Mouse (Mus musculus): Measurements from ENCODE around the gene Eif4e1b. TPM values are rescaled to one million over a fixed set of nuclear protein-coding genes. Genes with fewer than 3 reads are reported as not detected.

Gene Eif4e1b
- total RNA-seq, 2 experiments from 2014 or later: not detected

DNA sequence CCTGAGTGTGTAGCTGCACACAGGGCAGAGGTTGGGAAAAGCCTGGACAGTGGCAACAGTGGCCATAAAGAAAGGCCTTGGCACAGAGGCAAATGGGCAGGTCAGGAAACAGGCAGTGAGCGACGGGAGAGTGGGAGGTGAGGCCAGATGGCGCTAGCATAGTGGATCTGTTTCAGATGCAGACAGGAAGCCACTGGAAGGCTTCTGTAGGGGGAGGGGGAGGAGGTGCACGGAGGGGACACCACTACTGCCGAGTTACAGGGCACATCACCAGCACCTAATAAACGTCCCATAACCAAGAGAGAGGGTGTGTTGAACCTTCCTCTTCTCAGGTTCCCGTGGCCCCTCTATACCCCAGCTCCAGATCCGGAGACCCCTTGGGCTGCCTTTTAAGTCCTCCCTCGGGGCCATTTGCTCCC, 53.7 kb downstream of the Eif4e1b start:
- DNase-seq (ENCODE audit: extremely low spot score in 1 of 2, low spot score in 1 of 2): peak; percentile 29 to 48

Other genes starting within 250 kb of the Eif4e1b start
- 100 to 1,000 TPM; 151 to 172 TPM for gene 4833439L19Rik, start 218.6 kb upstream of the Eif4e1b start, total RNA-seq (2021)
- gene Arl10, start 209.0 kb upstream of the Eif4e1b start, total RNA-seq (2021): 10 to 100 TPM; 33.3 to 33.7 TPM
- gene Nop16, start 193.9 kb upstream of the Eif4e1b start, total RNA-seq (2021): 10 to 100 TPM; 25.7 to 27.5 TPM
- 100 to 1,000 TPM; 183 to 199 TPM for gene Higd2a, start 193.8 kb upstream of the Eif4e1b start, total RNA-seq (2021)
- 100 to 1,000 TPM; 269 to 294 TPM for gene Cltb, start 172.7 kb upstream of the Eif4e1b start, total RNA-seq (2021)
- 10 to 100 TPM; 56.1 to 57.6 TPM for gene Faf2, start 162.2 kb upstream of the Eif4e1b start, total RNA-seq (2021)
- gene Rnf44, start 90.1 kb upstream of the Eif4e1b start, total RNA-seq (2021): 100 to 1,000 TPM; 139 to 158 TPM
- gene Cdhr2, start 82.5 kb upstream of the Eif4e1b start, total RNA-seq (2021): under 1 TPM; 0.25 to 0.31 TPM
- gene Gprin1, start 34.1 kb upstream of the Eif4e1b start, total RNA-seq (2021): 100 to 1,000 TPM; 149 to 152 TPM
- gene Sncb, start 17.4 kb upstream of the Eif4e1b start, total RNA-seq (2021): 100 to 1,000 TPM; 652 to 677 TPM
- gene Tspan17, start 5.4 kb downstream of the Eif4e1b start, total RNA-seq (2021): 100 to 1,000 TPM in 1 of 2 experiments, 10 to 100 TPM in 1; 97.2 to 104 TPM
- gene Unc5a, start 165.4 kb downstream of the Eif4e1b start, total RNA-seq (2021): 100 to 1,000 TPM; 140 to 143 TPM
- 1 to 10 TPM; 1.0 to 1.2 TPM for gene Hk3, start 237.4 kb downstream of the Eif4e1b start, total RNA-seq (2021)